Mouse (Mus musculus): Measurements from ENCODE around the gene Evi5.

DNA sequence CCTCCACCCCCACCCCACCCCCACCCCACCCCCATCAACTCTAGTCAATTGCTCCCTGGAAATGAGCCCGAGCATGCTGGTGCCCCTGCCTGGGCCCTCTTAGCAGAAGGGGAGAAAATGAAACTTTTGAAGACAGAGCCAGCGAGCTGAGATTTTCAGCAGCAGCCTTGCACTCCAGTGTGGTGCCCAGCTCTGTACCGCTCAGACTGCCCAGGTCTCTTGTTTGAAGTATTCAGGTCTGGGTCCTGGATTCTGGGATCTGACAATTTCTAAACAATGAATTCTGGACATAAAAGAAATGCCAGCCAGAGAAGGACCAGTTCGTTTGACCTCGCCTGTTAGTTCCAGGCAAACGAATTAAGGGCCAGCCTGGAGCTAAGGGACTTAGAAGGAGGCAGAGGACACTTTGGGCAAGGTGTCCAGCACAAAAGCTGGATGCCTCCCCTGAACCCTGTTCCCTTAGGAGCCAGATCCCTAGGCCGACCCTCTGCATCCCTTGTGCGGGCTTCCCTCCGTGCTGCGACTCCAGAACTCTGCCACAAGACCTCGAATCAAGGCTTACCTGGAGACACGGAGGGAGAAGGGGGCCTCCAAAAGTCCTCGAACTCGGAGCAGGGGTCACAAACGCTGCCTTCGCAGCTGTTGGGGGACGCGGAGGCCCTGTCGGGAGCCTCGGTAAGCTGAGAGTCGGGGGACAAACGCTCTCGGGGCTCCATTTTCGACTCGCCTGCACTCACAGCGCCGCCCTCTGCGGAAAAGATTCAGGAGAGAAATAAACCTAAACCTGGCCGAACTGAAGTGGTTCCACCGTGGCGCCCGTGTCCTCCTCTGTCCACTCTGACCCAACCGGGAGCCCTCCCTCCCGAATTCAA is 152.0 kb downstream of the Evi5 start:
- TF ChIP-seq MAZ (IDR thresholded peaks at IDR 0.05; ENCODE audit: low read depth, low read length) (no peak), POLR2AphosphoS2 (IDR thresholded peaks at IDR 0.05; ENCODE audit: low read length) (no peak), SMC3 (IDR thresholded peaks at IDR 0.05; ENCODE audit: low read depth, low read length) (no peak), CTCF (IDR thresholded peaks at IDR 0.05 in 2 of 3, conservative IDR thresholded peaks at IDR 0.05 in 1 of 3; ENCODE audit: control insufficient read depth in 1 of 3, insufficient read depth in 1 of 3, low read depth in 2 of 3, low read length in 3 of 3, poor library complexity in 1 of 3, severe bottlenecking in 1 of 3) (no peak), EP300 (IDR thresholded peaks at IDR 0.05; ENCODE audit: low read depth in 1 of 2, low read length in 2 of 2) (no peak), TBP (IDR thresholded peaks at IDR 0.05; ENCODE audit: low read depth, low read length) (no peak), ETS1 (IDR thresholded peaks at IDR 0.05; ENCODE audit: low read depth, low read length) (no peak)

Data from MEL (cell line).